Comparison of ENCODE assay signal across 10 mouse cellular contexts in the genomic region with DNA sequence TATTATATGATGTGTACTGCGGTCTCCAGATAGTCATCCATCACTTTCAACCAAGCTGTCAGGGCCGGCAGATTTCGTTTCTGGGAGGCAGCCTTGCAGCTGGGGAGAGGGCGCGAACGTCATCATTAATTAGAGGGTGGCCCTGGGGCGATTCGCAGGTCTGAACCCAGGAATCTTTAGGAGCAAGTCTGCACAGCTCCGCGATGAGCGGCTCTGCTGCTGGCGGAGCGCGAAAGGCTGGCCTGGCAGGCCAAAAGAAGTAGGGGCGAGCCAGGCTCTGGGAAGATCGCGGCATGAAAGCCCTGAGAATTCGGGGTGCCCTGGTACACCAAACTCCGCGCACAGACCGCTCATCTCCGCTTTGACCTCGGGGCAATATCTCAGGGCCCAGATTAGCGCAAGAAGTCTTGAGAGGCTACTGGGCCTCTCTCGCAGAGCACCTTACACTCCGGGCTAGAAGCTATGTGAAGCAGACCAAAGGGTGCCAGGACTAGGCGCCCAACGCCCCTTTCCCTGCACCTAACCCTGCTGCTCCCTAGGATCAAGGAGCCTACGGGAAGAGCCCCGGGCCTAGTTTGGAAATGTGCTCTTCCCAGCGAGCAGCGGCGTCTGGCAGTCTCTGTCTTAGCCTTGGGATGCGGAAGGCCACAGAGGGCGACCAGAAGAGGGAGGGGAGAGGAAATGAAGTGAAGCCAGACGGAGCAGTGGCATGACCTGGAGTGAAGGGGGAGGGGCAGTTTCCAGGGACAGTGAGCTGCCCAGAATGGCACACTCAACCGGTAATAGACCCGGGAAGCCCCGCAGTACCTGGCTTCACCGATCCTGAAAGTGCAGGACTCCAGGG. TPM values are rescaled to one million over a fixed set of nuclear protein-coding genes. Genes with fewer than 3 reads are reported as not detected.
A peak's percentile ranks its signal among the peaks of the same experiment; 100 is the strongest.
DNase-seq lines count a peak whose midpoint lies in the region; ATAC-seq and TF ChIP-seq lines count a peak whose summit lies in the region.
"Had no signal": no experiment of that assay in that cellular context is flagged by ENCODE, and none has a peak within 500 bp of the region (broad histone marks: within the 10 kb centered on the region; RNA-seq: fewer than 3 reads in every experiment).

No protein-coding gene starts in this region.

- no peak; the same call in 1 of the 2 replicates for ATAC-seq in embryonic facial prominence, embryonic 11.5 days (replicated peaks; ENCODE audit: insufficient number of reproducible peaks, low FRiP score, low TSS enrichment, low read depth)
- 0 out of 2 replicates have a peak, but pooled peaks have one; percentile 4 for ATAC-seq in hindbrain, embryonic 16.5 days
- no peak for ATAC-seq in liver, embryonic 13.5 days (ENCODE audit: low read depth)
- ATAC-seq in CD4-positive, CD25-positive, alpha-beta regulatory T cell, adult 4 months, result no peak

- no peak overlapping the region for H3K9ac ChIP-seq in embryonic facial prominence, embryonic 11.5 days (replicated peaks; ENCODE audit: low read length)
- H3K9ac ChIP-seq in hindbrain, embryonic 16.5 days (ENCODE audit: low read depth, low read length), result peak overlapping the region; percentile 2; the same call in 1 of the 2 replicates
- H3K9ac ChIP-seq in liver, embryonic 13.5 days, result no peak overlapping the region

- peaks cover 93% of the 10 kb centered on the region for H3K27me3 ChIP-seq in embryonic facial prominence, embryonic 11.5 days (ENCODE audit: control insufficient read depth, insufficient read depth, low read length)
- peaks cover 77% of the 10 kb centered on the region for H3K27me3 ChIP-seq in hindbrain, embryonic 16.5 days (replicated peaks; ENCODE audit: control insufficient read depth, insufficient read depth, low read length)
- peaks cover 100% of the 10 kb centered on the region for H3K27me3 ChIP-seq in liver, embryonic 13.5 days

- TF ChIP-seq CTCF in layer of hippocampus, adult 2 months (conservative IDR thresholded peaks at IDR 0.05), result no peak

- peak overlapping the region; percentile 19 for H3K4me2 ChIP-seq in embryonic facial prominence, embryonic 11.5 days (ENCODE audit: low read depth, low read length)
- peak overlapping the region; percentile 34 for H3K4me2 ChIP-seq in hindbrain, embryonic 16.5 days (ENCODE audit: low read length)
- H3K4me2 ChIP-seq in liver, embryonic 13.5 days, result peak overlapping the region; percentile 19

- H3K4me3 ChIP-seq in embryonic facial prominence, embryonic 11.5 days (ENCODE audit: low read depth, low read length), result 0 out of 2 replicates have a peak overlapping the region, but pooled peaks have one; percentile 6
- H3K4me3 ChIP-seq in hindbrain, embryonic 16.5 days (ENCODE audit: low read length), result peak overlapping the region; percentile 0
- H3K4me3 ChIP-seq in liver, embryonic 13.5 days (replicated peaks), result no peak overlapping the region
- no peak overlapping the region for H3K4me3 ChIP-seq in layer of hippocampus, adult 2 months

- DNase-seq in Muller cell, postnatal 12 days (ENCODE audit: inconsistent ontology term), result peak; percentile 14
- DNase-seq in embryonic facial prominence, embryonic 11.5 days (ENCODE audit: low spot score), result no peak
- no peak for DNase-seq in liver, embryonic 13.5 days
- DNase-seq in layer of hippocampus, postnatal 36 days, result no peak
- DNase-seq in layer of hippocampus, adult 2 months (ENCODE audit: low spot score in 2 of 2), result no peak
- no peak for DNase-seq in cerebellum, postnatal 36 days

- no peaks in the 10 kb centered on the region for H3K9me3 ChIP-seq in embryonic facial prominence, embryonic 11.5 days (replicated peaks; ENCODE audit: control insufficient read depth, low read length)
- no peaks in the 10 kb centered on the region for H3K9me3 ChIP-seq in hindbrain, embryonic 16.5 days (ENCODE audit: control insufficient read depth, low read length)
- no peaks in the 10 kb centered on the region for H3K9me3 ChIP-seq in liver, embryonic 13.5 days (replicated peaks)

- no peaks in the 10 kb centered on the region for H3K36me3 ChIP-seq in embryonic facial prominence, embryonic 11.5 days (replicated peaks; ENCODE audit: control insufficient read depth, insufficient read depth, low read depth, low read length)
- no peaks in the 10 kb centered on the region for H3K36me3 ChIP-seq in hindbrain, embryonic 16.5 days (ENCODE audit: control insufficient read depth, insufficient read depth, low read length)
- no peaks in the 10 kb centered on the region for H3K36me3 ChIP-seq in liver, embryonic 13.5 days

- H3K27ac ChIP-seq in embryonic facial prominence, embryonic 11.5 days (replicated peaks; ENCODE audit: low read depth, low read length), result 0 out of 2 replicates have a peak overlapping the region, but pooled peaks have one; percentile 4
- no peak overlapping the region for H3K27ac ChIP-seq in hindbrain, embryonic 16.5 days (ENCODE audit: low read depth, low read length)
- no peak overlapping the region for H3K27ac ChIP-seq in liver, embryonic 13.5 days
- no peak overlapping the region for H3K27ac ChIP-seq in layer of hippocampus, adult 2 months

- H3K4me1 ChIP-seq in embryonic facial prominence, embryonic 11.5 days (ENCODE audit: control insufficient read depth, insufficient read depth, low read length), result peaks cover 10% of the 10 kb centered on the region; the same call in 1 of the 2 replicates
- H3K4me1 ChIP-seq in hindbrain, embryonic 16.5 days (ENCODE audit: control insufficient read depth, insufficient read depth, low read depth, low read length), result peaks cover 25% of the 10 kb centered on the region
- H3K4me1 ChIP-seq in liver, embryonic 13.5 days (replicated peaks), result no peaks in the 10 kb centered on the region; the same call in 1 of the 2 replicates

- WGBS in embryonic facial prominence, embryonic 11.5 days, result under 1% methylated on average over 40 of the region's 40 CpGs
- under 1% methylated on average over 40 of the region's 40 CpGs for WGBS in hindbrain, embryonic 16.5 days
- WGBS in liver, embryonic 13.5 days (ENCODE audit: insufficient replicate concordance), result 1% methylated on average over 40 of the region's 40 CpGs

RNA-seq across cellular contexts. Expression of a gene that starts 3.1 kb away (rescaled TPM):
- polyA plus RNA-seq in embryonic facial prominence, embryonic 11.5 days (2014; fragmentation: Nextera tagmentation; extraction: Ambion mirVana), result 2.1 and 2.8 TPM in 2 replicates
- polyA plus RNA-seq in hindbrain, embryonic 16.5 days (2015; fragmentation: Nextera tagmentation; extraction: Ambion mirVana), result 3.0 and 5.0 TPM in 2 replicates
- 0.07 and 0.12 TPM in 2 replicates for polyA plus RNA-seq in liver, embryonic 13.5 days (2015; fragmentation: Nextera tagmentation; extraction: Ambion mirVana)
- total RNA-seq in layer of hippocampus, postnatal 36 days (2021), result not detected
- not detected for polyA plus RNA-seq in CD4-positive, CD25-positive, alpha-beta regulatory T cell, adult 4 months (2017; shearing (Covaris generic))
- not detected for total RNA-seq in layer of hippocampus, adult 2 months (2021)
- total RNA-seq: adrenal gland, postnatal 36 days had no signal
- polyA plus RNA-seq: liver, embryonic 16.5 days had no signal

Comparison
In these comparisons a context has a peak if more than half of its experiments do, and no peak if none do; other contexts are left out.
1. H3K4me3 ChIP-seq: peak in embryonic facial prominence, embryonic 11.5 days (single experiment) and hindbrain, embryonic 16.5 days (single experiment); none in liver, embryonic 13.5 days (single experiment) and layer of hippocampus, adult 2 months (single experiment).
2. Peak in every context shown above with its lines, with median percentiles within 50 percentile points of each other: H3K4me2 ChIP-seq.